Mouse (Mus musculus) limb, embryonic 11.5 days (tissue): Measurements from ENCODE around the gene Rras2. TPM values are rescaled to one million over a fixed set of nuclear protein-coding genes. Genes with fewer than 3 reads are reported as not detected.

Experiments used
- ATAC-seq: fragments of 200-750 bp; cut with Nextera tagmentation; 2 replicates; pipeline ENCODE4 v1.8.0; 2017; ENCODE audit warnings: low read depth; ENCODE audit not compliant: insufficient number of reproducible peaks, low FRiP score, low TSS enrichment
- DNase-seq: peaks from one replicate; pipeline ENCODE4 v3.0.0-alpha.2; 2015; ENCODE audit warnings: low spot score
- H3K27ac ChIP-seq: fragments of 300-500 bp; sonication (generic); replicated peaks from 2 replicates; pipeline ENCODE4 v1.5.1; 2014; ENCODE audit warnings: low read depth, mild to moderate bottlenecking, low read length
- H3K27me3 ChIP-seq: fragments of 300-500 bp; sonication (generic); 2 replicates; pipeline ENCODE4 v1.6.1; 2014; ENCODE audit warnings: mild to moderate bottlenecking, low read length, mixed read lengths; ENCODE audit not compliant: control insufficient read depth, insufficient read depth
- H3K36me3 ChIP-seq: fragments of 300-500 bp; sonication (generic); 2 replicates; pipeline ENCODE4 v1.6.1; 2014; ENCODE audit warnings: mild to moderate bottlenecking, low read length, moderate library complexity, mixed read lengths; ENCODE audit not compliant: control insufficient read depth, insufficient read depth
- H3K4me1 ChIP-seq: fragments of 300-500 bp; sonication (generic); 2 replicates; pipeline ENCODE4 v1.6.1; 2014; ENCODE audit warnings: low read length, mixed read lengths; ENCODE audit not compliant: control insufficient read depth, insufficient read depth
- H3K4me2 ChIP-seq: fragments of 300-500 bp; sonication (generic); 2 replicates; pipeline ENCODE4 v1.6.1; 2014; ENCODE audit warnings: low read depth, mild to moderate bottlenecking, moderate library complexity; ENCODE audit not compliant: severe bottlenecking
- H3K4me3 ChIP-seq: fragments of 300-500 bp; sonication (generic); 2 replicates; pipeline ENCODE4 v1.5.1; 2014; ENCODE audit warnings: low read depth, low read length
- H3K9ac ChIP-seq: fragments of 300-500 bp; sonication (generic); 2 replicates; pipeline ENCODE4 v1.6.1; 2014; ENCODE audit warnings: mild to moderate bottlenecking, low read length
- H3K9me3 ChIP-seq: fragments of 300-500 bp; sonication (generic); 2 replicates; pipeline ENCODE4 v1.6.1; 2016; ENCODE audit warnings: low read length; ENCODE audit not compliant: control insufficient read depth
- WGBS: fragments of 180-500 bp; shearing (Covaris S2); extraction: QIAGEN DNeasy Blood & Tissue Kit; methylation state at CpG from one replicate; pipeline ENCODE4 v1.1.7; 2014; 5-methylcytosine and 5-hydroxymethylcytosine counted together
- polyA plus RNA-seq: library from polyadenylated mRNA; unstranded; fragments of >200 nt; fragmentation: Nextera tagmentation; extraction: Ambion mirVana; gene quantifications from 2 replicates; pipeline ENCODE4 v1.2.1, GENCODE M21; 2014

Gene Rras2
- polyA plus RNA-seq, 1 experiment from 2014 or later = 27.0 TPM

DNA sequence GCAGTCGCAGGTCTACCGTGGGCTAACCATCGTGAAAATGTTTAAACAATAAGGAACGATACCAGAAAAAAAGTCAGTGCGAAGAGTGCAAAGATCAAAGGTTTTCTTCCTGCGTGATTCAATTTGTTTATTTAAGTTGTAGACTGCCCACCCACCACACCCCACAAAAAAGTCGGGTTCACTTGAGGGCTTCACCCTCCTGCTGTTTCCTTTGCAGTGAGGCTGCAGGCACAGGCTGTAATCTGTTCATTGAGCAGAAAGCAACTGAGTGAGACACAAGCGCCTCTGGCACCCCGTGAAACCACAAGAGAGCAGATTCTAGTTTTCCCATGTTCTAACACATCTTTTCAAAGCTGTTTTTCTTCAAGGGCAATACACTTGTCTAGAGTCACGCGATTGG lies 29.6 kb downstream of the Rras2 start:
- 9% methylated on average over 11 of the region's 11 CpGs for WGBS
- no peaks in the 10 kb centered on the region for H3K27me3 ChIP-seq
- no peak overlapping the region for H3K27ac ChIP-seq
- no peaks in the 10 kb centered on the region for H3K9me3 ChIP-seq
- ATAC-seq (no peak), DNase-seq (no peak)
- H3K4me2 ChIP-seq = no peak overlapping the region
- H3K4me3 ChIP-seq = no peak overlapping the region
- no peak overlapping the region for H3K9ac ChIP-seq
- peaks cover 3% of the 10 kb centered on the region for H3K4me1 ChIP-seq
- H3K36me3 ChIP-seq = no peaks in the 10 kb centered on the region

DNA sequence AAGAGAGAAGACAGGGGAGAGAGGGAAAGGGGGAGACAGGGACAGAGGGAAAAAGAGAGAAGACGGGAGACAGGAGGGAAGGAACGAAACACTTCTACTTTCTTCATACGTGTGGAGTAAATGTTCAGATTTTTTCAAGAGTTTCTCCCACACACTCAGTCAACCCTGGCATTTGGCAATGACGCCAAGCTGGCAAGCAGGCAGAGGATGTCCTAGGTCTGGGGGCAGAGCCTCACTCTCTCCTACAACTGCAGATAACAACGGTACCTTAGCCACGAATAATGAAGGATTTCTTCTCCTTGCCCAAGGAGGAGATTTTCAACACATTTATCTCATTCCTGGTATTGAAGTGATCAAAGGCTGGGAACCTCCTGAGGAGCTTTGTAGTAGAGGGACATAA lies 30.2 kb downstream of the Rras2 start:
- Histone ChIP-seq H3K27ac (no peak overlapping the region), H3K27me3 (no peaks in the 10 kb centered on the region), H3K9me3 (no peaks in the 10 kb centered on the region), H3K9ac (no peak overlapping the region), H3K4me1 (peaks cover 3% of the 10 kb centered on the region), H3K4me3 (no peak overlapping the region), H3K36me3 (no peaks in the 10 kb centered on the region), H3K4me2 (no peak overlapping the region)
- DNase-seq = no peak
- 49% methylated on average over 6 of the region's 6 CpGs for WGBS
- ATAC-seq = no peak

DNA sequence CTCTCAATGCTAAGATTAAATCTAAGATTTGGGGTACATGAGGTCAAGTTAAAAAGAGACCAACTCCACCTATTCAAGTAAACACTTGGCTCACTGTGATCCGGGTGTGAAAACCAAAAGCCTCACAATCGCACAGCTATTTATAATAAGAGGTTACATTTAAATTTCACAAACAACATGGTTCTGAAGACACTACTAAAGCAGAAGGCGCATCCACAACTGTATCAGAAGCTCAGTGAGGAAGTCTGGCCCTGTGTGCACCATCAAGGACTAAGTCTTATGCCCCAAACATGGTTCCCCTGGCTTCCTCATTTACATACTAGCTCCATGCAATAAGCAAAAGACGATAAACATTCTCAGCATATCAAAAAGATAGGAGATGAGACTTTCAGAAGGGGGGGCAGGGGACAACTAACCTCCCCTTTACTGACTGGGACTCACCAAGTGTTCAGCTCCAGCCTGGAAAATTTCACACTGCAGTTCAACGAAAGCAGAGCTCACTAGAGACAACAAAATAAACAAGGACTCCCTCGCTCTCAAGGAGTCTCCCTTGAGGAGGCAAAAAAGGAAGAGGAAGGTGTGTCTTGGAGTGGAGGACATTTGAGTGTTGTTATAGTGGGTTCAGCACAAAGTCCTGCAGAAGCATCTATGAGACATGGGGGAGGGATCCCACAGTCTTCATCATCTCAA lies 31.4 kb downstream of the Rras2 start:
- peaks cover 3% of the 10 kb centered on the region for H3K4me1 ChIP-seq
- no peak overlapping the region for H3K9ac ChIP-seq
- H3K27ac ChIP-seq = no peak overlapping the region

DNA sequence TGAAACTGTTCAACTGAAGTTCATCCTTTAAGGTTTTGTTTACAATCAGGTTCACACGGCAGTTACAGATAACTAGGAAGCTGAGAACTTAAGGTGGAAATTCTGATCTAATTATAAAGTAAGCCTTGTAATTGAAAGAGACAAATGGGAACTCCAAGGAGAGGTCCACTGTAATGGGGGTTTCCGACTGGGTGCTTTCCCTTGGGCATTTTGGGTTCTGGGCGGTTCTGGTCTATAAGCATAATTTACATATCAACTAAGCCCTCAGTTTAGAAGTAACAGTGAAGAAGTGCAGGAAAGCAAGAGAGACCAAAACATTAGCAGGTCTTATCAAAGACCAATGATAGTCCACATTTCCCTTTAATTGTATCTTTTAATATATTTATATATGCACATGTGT lies 33.8 kb downstream of the Rras2 start:
- H3K4me1 ChIP-seq = no peaks in the 10 kb centered on the region; the same call in 1 of the 2 replicates
- DNase-seq = no peak
- H3K9me3 ChIP-seq = no peaks in the 10 kb centered on the region
- no peaks in the 10 kb centered on the region for H3K36me3 ChIP-seq
- 75% methylated on average over 3 of the region's 3 CpGs for WGBS
- no peak for ATAC-seq
- no peak overlapping the region for H3K4me2 ChIP-seq
- no peak overlapping the region for H3K27ac ChIP-seq
- H3K4me3 ChIP-seq = no peak overlapping the region
- no peaks in the 10 kb centered on the region for H3K27me3 ChIP-seq
- no peak overlapping the region for H3K9ac ChIP-seq

More for the DNA sequence above, 31.4 kb downstream of the Rras2 start:
- no peaks in the 10 kb centered on the region for H3K27me3 ChIP-seq
- no peak for ATAC-seq
- WGBS = 72% methylated on average over 6 of the region's 6 CpGs
- H3K36me3 ChIP-seq = no peaks in the 10 kb centered on the region
- no peak for DNase-seq
- no peaks in the 10 kb centered on the region for H3K9me3 ChIP-seq
- H3K4me3 ChIP-seq = no peak overlapping the region
- H3K4me2 ChIP-seq = no peak overlapping the region

DNA sequence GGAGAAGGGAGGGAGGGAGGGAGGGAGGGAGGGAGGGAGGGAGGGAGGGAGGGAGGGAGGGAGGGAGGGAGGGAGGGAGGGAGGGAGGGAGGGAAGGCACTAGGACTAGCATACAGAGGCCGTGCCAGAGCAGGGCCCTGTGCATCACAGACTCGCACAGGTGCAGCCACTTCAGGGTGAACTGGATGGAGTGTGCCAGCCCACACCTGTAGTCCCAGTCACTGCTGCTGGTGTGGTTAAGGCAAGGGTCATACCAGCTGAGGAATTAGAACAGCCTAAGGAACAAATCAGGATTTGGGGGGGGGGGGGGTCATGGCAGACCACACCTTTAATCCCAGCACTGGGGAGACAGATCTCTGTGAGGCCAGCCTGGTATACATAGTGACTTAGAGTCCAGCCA lies 34.5 kb downstream of the Rras2 start:
- H3K27me3 ChIP-seq = no peaks in the 10 kb centered on the region
- no peak overlapping the region for H3K4me2 ChIP-seq
- H3K4me3 ChIP-seq = no peak overlapping the region
- DNase-seq (no peak), ATAC-seq (no peak)
- H3K27ac ChIP-seq = no peak overlapping the region
- 100% methylated on average over 2 of the region's 2 CpGs for WGBS
- H3K9me3 ChIP-seq = no peaks in the 10 kb centered on the region
- no peak overlapping the region for H3K9ac ChIP-seq
- no peaks in the 10 kb centered on the region; the same call in 1 of the 2 replicates for H3K4me1 ChIP-seq
- no peaks in the 10 kb centered on the region for H3K36me3 ChIP-seq

DNA sequence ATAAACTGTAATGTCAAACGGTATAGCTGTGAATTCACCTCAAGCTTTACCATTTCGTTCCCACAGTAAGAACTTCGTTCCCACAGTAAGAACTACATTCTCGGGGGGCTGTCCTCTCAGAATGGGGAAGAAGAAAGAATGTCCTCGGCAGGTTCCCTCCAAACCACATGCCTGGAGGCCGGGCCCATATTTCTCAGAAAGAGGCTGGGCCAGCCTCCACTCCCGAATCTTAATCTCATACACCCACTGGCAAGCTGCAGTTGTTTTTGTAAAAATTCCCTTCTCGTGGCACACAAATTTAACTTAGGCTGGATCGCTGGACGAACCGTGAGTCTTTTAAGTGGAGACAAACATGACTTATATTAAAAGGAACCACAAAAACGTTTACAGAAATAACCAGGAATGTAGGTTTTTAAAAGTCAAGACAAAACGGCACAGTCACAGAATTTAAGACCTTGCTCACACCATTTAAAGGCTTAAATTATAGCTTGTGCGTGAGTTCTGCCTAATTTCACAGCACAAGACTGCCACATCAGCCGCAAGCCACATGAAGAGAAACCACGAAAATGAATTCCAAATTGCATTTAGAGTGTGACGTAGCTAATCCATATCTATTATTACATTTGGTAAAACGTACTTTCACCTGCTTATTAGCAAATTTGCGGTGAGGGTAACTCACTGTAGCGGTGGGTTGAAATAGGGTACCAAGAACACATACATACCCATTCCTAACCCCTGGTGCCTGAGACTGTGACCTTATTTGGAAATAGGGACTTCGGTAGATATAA lies 35.8 kb downstream of the Rras2 start:
- Histone ChIP-seq H3K9ac (no peak overlapping the region), H3K36me3 (no peaks in the 10 kb centered on the region), H3K27ac (no peak overlapping the region), H3K4me3 (no peak overlapping the region), H3K27me3 (no peaks in the 10 kb centered on the region), H3K4me1 (no peaks in the 10 kb centered on the region), H3K9me3 (no peaks in the 10 kb centered on the region), H3K4me2 (no peak overlapping the region)
- DNase-seq (no peak), ATAC-seq (no peak)
- WGBS = 83% methylated on average over 21 of the region's 21 CpGs

DNA sequence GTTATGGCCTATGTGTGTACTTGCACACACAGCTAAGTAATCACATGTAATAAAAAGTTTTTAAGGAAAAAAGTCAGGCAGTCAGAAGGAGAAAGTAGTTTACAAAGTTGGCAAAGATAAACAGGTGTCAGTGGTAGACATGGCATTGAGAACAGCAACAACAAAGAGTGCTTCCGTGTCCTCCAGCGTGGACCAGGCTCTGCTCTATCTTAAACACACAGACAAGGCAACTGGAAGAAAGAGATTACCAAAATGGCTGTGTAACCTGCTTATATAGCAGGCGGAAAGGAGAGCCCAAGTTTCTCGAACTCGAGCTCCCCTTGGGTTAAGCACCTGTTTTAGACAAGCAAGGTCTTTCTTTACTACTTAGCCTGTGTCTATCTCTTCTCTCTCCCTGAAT lies 37.3 kb downstream of the Rras2 start:
- no peak overlapping the region for H3K27ac ChIP-seq
- 93% methylated on average over 5 of the region's 5 CpGs for WGBS

DNA sequence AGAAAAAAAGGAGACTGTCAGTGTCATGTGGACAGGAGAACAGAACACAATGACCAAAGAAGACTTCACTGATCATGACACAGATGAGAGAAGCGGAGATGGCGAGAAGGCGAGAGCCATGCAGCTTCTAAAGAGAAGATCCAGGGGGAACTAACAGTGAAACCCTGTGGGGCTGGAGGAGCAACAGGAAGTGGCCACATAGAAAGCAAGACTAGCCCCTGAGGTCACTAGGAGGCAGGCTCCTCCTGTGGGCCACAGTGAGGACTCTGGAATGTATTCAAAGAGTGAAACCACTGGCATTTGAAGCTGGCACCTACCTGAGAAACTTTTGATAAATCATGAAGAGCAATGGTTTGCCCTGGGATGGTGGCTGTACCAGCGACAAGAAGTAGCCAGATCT lies 38.2 kb downstream of the Rras2 start:
- ATAC-seq = no peak
- no peak overlapping the region for H3K4me2 ChIP-seq
- WGBS = 91% methylated on average over 4 of the region's 4 CpGs
- H3K4me1 ChIP-seq = no peaks in the 10 kb centered on the region
- DNase-seq = no peak
- no peaks in the 10 kb centered on the region for H3K36me3 ChIP-seq
- H3K9ac ChIP-seq = no peak overlapping the region
- no peak overlapping the region for H3K4me3 ChIP-seq
- H3K27me3 ChIP-seq = no peaks in the 10 kb centered on the region
- H3K9me3 ChIP-seq = no peaks in the 10 kb centered on the region
- no peak overlapping the region for H3K27ac ChIP-seq

More for the DNA sequence above, 37.3 kb downstream of the Rras2 start:
- ATAC-seq (no peak), DNase-seq (no peak)
- Histone ChIP-seq H3K36me3 (no peaks in the 10 kb centered on the region), H3K9me3 (no peaks in the 10 kb centered on the region), H3K4me1 (no peaks in the 10 kb centered on the region), H3K27me3 (no peaks in the 10 kb centered on the region), H3K4me3 (no peak overlapping the region), H3K9ac (no peak overlapping the region), H3K4me2 (no peak overlapping the region)
